Mouse (Mus musculus): ENCODE results near the gene C1qbp. TPM values are rescaled to one million over a fixed set of nuclear protein-coding genes. Genes with fewer than 3 reads are reported as not detected.

Gene C1qbp
- polyA plus RNA-seq, 1 experiment from 2014 or later = 171 TPM

GRCm38 (mm10) chr11:70980232-70980631 lies 2.6 kb downstream of the C1qbp start:
- DNase-seq (ENCODE audit: low spot score) (no peak), ATAC-seq (ENCODE audit: low FRiP score) (no peak)
- WGBS = 78% methylated on average over 6 of the region's 6 CpGs
- Histone ChIP-seq H3K36me3 (replicated peaks; ENCODE audit: control insufficient read depth, insufficient read depth) (peaks cover 74% of the 10 kb centered on the region), H3K4me1 (replicated peaks; ENCODE audit: control insufficient read depth, insufficient read depth, low read length) (peaks cover 9% of the 10 kb centered on the region), H3K4me2 (replicated peaks) (no peak overlapping the region), H3K9ac (no peak overlapping the region), H3K4me3 (replicated peaks; ENCODE audit: low read length) (no peak overlapping the region), H3K27ac (no peak overlapping the region), H3K27me3 (ENCODE audit: control insufficient read depth, insufficient read depth, low read length) (no peaks in the 10 kb centered on the region), H3K9me3 (ENCODE audit: control insufficient read depth, low read length) (no peaks in the 10 kb centered on the region)

GRCm38 (mm10) chr11:70977293-70977692 lies 5.5 kb downstream of the C1qbp start:
- no peaks in the 10 kb centered on the region for H3K9me3 ChIP-seq (ENCODE audit: control insufficient read depth, low read length)
- no peak overlapping the region for H3K27ac ChIP-seq
- no peak overlapping the region for H3K4me3 ChIP-seq (replicated peaks; ENCODE audit: low read length)
- peaks cover 84% of the 10 kb centered on the region for H3K36me3 ChIP-seq (replicated peaks; ENCODE audit: control insufficient read depth, insufficient read depth)
- WGBS = 90% methylated on average over 6 of the region's 6 CpGs
- no peaks in the 10 kb centered on the region for H3K27me3 ChIP-seq (ENCODE audit: control insufficient read depth, insufficient read depth, low read length)
- no peak for DNase-seq (ENCODE audit: low spot score)
- H3K9ac ChIP-seq = no peak overlapping the region
- no peak overlapping the region for H3K4me2 ChIP-seq (replicated peaks)
- ATAC-seq (ENCODE audit: low FRiP score) = no peak
- peaks cover 9% of the 10 kb centered on the region for H3K4me1 ChIP-seq (replicated peaks; ENCODE audit: control insufficient read depth, insufficient read depth, low read length)

GRCm38 (mm10) chr11:70975193-70975592 lies 7.6 kb downstream of the C1qbp start:
- WGBS = 83% methylated on average over 2 of the region's 2 CpGs
- 0 out of 2 replicates have a peak, but pooled peaks cover 4% of the 10 kb centered on the region for H3K4me1 ChIP-seq (replicated peaks; ENCODE audit: control insufficient read depth, insufficient read depth, low read length)
- no peak overlapping the region for H3K27ac ChIP-seq
- H3K9ac ChIP-seq = no peak overlapping the region
- no peaks in the 10 kb centered on the region for H3K9me3 ChIP-seq (ENCODE audit: control insufficient read depth, low read length)
- H3K36me3 ChIP-seq (replicated peaks; ENCODE audit: control insufficient read depth, insufficient read depth) = peaks cover 72% of the 10 kb centered on the region
- DNase-seq (ENCODE audit: low spot score) = no peak
- ATAC-seq (ENCODE audit: low FRiP score) = no peak
- no peak overlapping the region for H3K4me2 ChIP-seq (replicated peaks)
- H3K4me3 ChIP-seq (replicated peaks; ENCODE audit: low read length) = no peak overlapping the region
- no peaks in the 10 kb centered on the region for H3K27me3 ChIP-seq (ENCODE audit: control insufficient read depth, insufficient read depth, low read length)

GRCm38 (mm10) chr11:70973947-70974346 lies 8.9 kb downstream of the C1qbp start:
- no peak overlapping the region for H3K9ac ChIP-seq
- WGBS = 80% methylated on average over 4 of the region's 4 CpGs
- ATAC-seq (ENCODE audit: low FRiP score) (no peak), DNase-seq (ENCODE audit: low spot score) (no peak)
- H3K9me3 ChIP-seq (ENCODE audit: control insufficient read depth, low read length) = no peaks in the 10 kb centered on the region
- H3K4me1 ChIP-seq (replicated peaks; ENCODE audit: control insufficient read depth, insufficient read depth, low read length) = peaks cover 4% of the 10 kb centered on the region; the same call in 1 of the 2 replicates
- H3K27ac ChIP-seq = no peak overlapping the region
- H3K27me3 ChIP-seq (ENCODE audit: control insufficient read depth, insufficient read depth, low read length) = no peaks in the 10 kb centered on the region
- H3K4me2 ChIP-seq (replicated peaks) = no peak overlapping the region
- no peak overlapping the region for H3K4me3 ChIP-seq (replicated peaks; ENCODE audit: low read length)
- H3K36me3 ChIP-seq (replicated peaks; ENCODE audit: control insufficient read depth, insufficient read depth) = peaks cover 60% of the 10 kb centered on the region

GRCm38 (mm10) chr11:70972586-70972985 lies 10.2 kb downstream of the C1qbp start:
- ATAC-seq (ENCODE audit: low FRiP score) = no peak
- WGBS = 67% methylated on average over 1 of the region's 1 CpGs

GRCm38 (mm10) chr11:70970560-70971540 lies 12.0 kb downstream of the C1qbp start:
- Histone ChIP-seq H3K4me1 (replicated peaks; ENCODE audit: control insufficient read depth, insufficient read depth, low read length) (peaks cover 12% of the 10 kb centered on the region), H3K36me3 (replicated peaks; ENCODE audit: control insufficient read depth, insufficient read depth) (peaks cover 42% of the 10 kb centered on the region), H3K9ac (peak overlapping the region; percentile 87), H3K9me3 (ENCODE audit: control insufficient read depth, low read length) (no peaks in the 10 kb centered on the region), H3K27me3 (ENCODE audit: control insufficient read depth, insufficient read depth, low read length) (no peaks in the 10 kb centered on the region), H3K4me2 (replicated peaks) (peak overlapping the region; percentile 83), H3K4me3 (replicated peaks; ENCODE audit: low read length) (peak overlapping the region; percentile 80), H3K27ac (peak overlapping the region; percentile 87)
- ATAC-seq (ENCODE audit: low FRiP score) (peak; percentile 44; the same call in 1 of the 2 replicates), DNase-seq (ENCODE audit: low spot score) (peak; percentile 36)
- 17% methylated on average over 24 of the region's 24 CpGs for WGBS

More at GRCm38 (mm10) chr11:70972586-70972985, 10.2 kb downstream of the C1qbp start:
- Histone ChIP-seq H3K4me1 (replicated peaks; ENCODE audit: control insufficient read depth, insufficient read depth, low read length) (peaks cover 12% of the 10 kb centered on the region), H3K27me3 (ENCODE audit: control insufficient read depth, insufficient read depth, low read length) (no peaks in the 10 kb centered on the region), H3K9ac (no peak overlapping the region), H3K27ac (no peak overlapping the region), H3K4me3 (replicated peaks; ENCODE audit: low read length) (no peak overlapping the region), H3K4me2 (replicated peaks) (no peak overlapping the region), H3K36me3 (replicated peaks; ENCODE audit: control insufficient read depth, insufficient read depth) (peaks cover 48% of the 10 kb centered on the region), H3K9me3 (ENCODE audit: control insufficient read depth, low read length) (no peaks in the 10 kb centered on the region)
- no peak for DNase-seq (ENCODE audit: low spot score)

GRCm38 (mm10) chr11:70969821-70970559 lies 12.8 kb downstream of the C1qbp start, which contains the start of the genes Nup88 and Rpain:
TSS of gene Nup88 (minus strand) at chr11:70969973.
TSS of gene Rpain (plus strand) at chr11:70970213.
- ATAC-seq (ENCODE audit: low FRiP score) = peak; percentile 98
- peak within 1 kb of the TSS; percentile 87 for H3K4me2 ChIP-seq (replicated peaks)
- H3K27ac ChIP-seq = peak within 1 kb of the TSS; percentile 91
- no peaks in the 10 kb centered on the region for H3K9me3 ChIP-seq (ENCODE audit: control insufficient read depth, low read length)
- H3K4me1 ChIP-seq (replicated peaks; ENCODE audit: control insufficient read depth, insufficient read depth, low read length) = peaks cover 12% of the 10 kb centered on the region
- 0% methylated on average over 43 of the region's 43 CpGs for WGBS
- H3K9ac ChIP-seq = peak within 1 kb of the TSS; percentile 87
- peak; percentile 94 for DNase-seq (ENCODE audit: low spot score)
- H3K36me3 ChIP-seq (replicated peaks; ENCODE audit: control insufficient read depth, insufficient read depth) = peaks cover 42% of the 10 kb centered on the region
- no peaks in the 10 kb centered on the region for H3K27me3 ChIP-seq (ENCODE audit: control insufficient read depth, insufficient read depth, low read length)
- H3K4me3 ChIP-seq (replicated peaks; ENCODE audit: low read length) = peak within 1 kb of the TSS; percentile 80

GRCm38 (mm10) chr11:70969271-70969794 lies 13.5 kb downstream of the C1qbp start:
- H3K4me2 ChIP-seq (replicated peaks) = peak overlapping the region; percentile 87
- DNase-seq (ENCODE audit: low spot score) (peak; percentile 29), ATAC-seq (ENCODE audit: low FRiP score) (peak; percentile 7; the same call in 1 of the 2 replicates)
- no peaks in the 10 kb centered on the region for H3K9me3 ChIP-seq (ENCODE audit: control insufficient read depth, low read length)
- no peaks in the 10 kb centered on the region for H3K27me3 ChIP-seq (ENCODE audit: control insufficient read depth, insufficient read depth, low read length)
- peak overlapping the region; percentile 87 for H3K9ac ChIP-seq
- H3K4me3 ChIP-seq (replicated peaks; ENCODE audit: low read length) = peak overlapping the region; percentile 80
- WGBS = under 1% methylated on average over 25 of the region's 25 CpGs
- peaks cover 42% of the 10 kb centered on the region for H3K36me3 ChIP-seq (replicated peaks; ENCODE audit: control insufficient read depth, insufficient read depth)
- peak overlapping the region; percentile 91 for H3K27ac ChIP-seq
- peaks cover 12% of the 10 kb centered on the region for H3K4me1 ChIP-seq (replicated peaks; ENCODE audit: control insufficient read depth, insufficient read depth, low read length)

Measured in hindbrain, embryonic 14.5 days (tissue).